Mouse (Mus musculus) ovary, postnatal 10 days (tissue): ENCODE measurements around the gene Serpinh1.

Experiments used
- DNase-seq: peaks from one replicate; pipeline ENCODE4 v3.0.0; 2022; ENCODE audit warnings: low spot score

Gene Serpinh1

DNA sequence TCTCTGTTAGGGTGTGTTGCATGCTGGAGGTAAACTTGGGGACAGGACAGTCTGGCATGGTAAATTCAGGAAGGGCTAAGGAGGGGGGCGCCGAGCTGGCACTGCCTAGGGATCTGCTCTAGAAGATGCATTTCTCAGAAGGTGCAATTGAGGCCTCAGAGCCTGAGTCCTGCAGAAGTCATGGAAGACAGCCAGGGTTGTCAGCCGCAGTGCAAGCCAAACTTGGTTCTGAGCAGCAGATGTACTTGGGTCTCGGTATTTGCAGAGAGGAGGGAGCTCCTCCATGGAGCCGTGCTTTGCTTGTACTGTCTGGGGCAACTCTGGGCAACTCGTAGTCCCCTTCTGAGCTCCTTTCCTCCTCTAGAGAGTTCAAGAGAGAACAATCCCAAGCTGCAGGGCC, 26.9 kb downstream of the Serpinh1 start:
- DNase-seq = no peak

DNA sequence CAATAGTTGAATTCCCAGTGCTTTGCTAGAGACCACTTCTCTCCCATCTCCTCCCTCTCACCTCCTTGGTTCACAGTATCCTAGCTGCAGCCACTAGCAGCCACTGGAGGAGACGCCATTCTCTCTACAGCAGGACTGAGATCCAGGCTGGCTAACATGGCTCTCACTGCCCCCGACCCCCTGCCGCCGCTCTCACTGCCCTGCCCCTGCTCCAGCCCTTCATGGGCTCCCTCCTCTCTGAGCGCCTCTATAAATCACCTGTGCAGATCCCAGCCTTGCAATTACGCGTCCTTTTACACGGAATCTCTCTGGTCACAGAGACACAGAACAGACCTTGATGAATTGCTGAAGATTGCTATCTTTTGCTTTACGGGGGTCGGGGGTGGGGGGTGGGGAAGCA, 28.2 kb downstream of the Serpinh1 start:
- DNase-seq = no peak

DNA sequence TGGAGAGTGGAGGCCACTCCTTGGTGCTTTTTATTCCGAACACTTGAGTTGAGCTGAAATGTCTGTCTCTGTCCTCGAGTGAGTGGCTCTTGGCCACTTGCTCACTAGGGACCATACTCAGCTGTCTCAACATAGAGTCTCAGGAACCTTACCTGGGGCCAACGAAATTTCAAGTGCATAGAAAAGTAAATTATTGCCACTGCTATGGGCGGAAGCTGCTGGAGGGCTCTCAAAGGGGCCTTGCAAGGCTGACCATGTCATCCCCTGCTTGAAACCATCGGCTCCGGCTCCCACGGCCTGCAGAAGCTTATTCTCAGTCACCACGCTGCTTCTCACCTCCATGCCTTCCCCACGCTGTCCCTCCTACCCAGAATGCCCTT, 29.7 kb downstream of the Serpinh1 start:
- no peak for DNase-seq

DNA sequence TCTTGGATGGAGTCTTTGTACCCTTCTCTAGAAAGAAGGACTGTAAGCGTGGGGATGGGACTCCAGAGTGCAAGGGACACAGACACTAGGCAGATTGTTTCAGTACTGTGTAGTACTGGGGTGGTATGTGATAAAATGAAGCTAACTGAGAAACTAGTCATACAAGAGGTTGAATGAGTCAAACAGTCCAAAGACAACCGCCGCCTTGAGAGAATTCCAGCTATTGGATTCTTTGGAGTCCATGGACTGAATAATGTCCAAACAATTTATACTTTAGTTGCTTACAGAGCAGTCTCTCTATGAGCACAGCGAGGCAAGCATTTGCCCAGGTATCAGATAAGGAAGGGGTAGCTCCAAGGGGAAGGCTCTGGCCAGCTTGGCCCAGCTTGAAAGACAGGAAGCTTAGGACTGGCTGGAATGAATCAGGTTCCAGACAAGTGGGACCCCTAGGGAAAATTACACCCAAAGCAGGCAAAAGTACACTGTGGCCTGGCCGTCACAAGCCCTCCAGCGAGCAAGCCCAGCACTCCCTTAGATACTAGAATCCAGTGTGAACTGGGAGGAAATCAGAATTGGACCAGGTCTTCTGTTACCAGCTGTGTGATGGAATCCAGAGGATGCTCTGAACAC, 30.2 kb downstream of the Serpinh1 start:
- DNase-seq = no peak

DNA sequence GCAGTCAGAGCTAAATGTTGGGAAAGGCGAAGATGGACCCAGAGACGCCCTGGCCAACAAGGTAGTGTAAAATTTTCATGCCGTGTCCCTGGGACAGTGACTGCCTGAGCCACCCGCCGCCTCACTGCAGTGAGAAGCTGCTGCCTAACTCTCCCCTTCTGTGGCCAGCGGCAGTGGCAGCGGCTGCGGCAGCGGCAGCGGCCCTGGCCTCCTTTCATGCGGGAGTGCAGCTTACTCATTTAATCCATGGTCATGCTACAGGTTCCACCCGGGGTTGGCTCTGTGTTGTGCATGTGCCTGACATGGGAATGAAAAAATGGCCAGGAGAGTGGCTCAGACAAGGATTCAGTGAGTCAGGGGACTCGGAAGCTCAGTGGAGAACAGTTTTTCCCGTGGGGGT, 32.5 kb downstream of the Serpinh1 start:
- no peak for DNase-seq

DNA sequence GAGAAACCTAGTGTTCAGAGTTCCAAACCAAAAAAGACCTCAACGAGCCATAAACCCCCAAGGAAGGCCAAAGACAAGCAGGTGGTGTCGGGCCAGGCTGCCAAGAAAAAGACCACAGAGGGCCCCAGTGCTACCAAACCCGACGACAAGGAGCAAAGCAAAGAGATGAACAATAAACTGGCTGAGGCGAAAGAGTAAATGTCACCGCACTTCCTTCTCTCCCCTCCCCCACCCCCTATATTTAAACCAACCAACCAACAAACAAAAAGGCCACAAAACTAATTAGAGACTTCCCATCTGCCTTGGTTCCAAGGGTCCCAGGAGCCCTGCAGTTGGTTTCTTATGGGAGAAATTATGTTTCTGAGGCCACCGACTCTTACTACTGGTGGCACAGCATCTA, 35.6 kb downstream of the Serpinh1 start:
- no peak for DNase-seq

DNA sequence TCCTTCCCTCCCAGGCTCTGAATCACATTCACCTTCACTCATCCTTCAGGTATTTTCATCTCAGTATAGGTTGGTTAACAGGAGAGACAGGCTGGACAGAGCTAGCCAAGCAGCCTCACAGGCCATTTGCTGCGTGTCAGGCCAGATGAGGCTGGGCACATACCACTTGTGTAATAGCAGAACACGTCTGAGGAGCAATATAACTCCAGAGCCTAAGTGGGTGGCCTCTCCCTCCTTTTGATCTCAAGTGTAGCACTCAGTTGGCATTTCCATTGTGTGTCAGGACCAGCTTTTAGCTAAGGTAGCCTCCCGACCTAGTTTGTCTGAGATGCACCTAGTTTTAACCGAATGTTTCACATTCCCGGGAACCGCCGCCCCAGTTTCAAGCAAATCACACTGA, 36.8 kb downstream of the Serpinh1 start:
- no peak for DNase-seq

DNA sequence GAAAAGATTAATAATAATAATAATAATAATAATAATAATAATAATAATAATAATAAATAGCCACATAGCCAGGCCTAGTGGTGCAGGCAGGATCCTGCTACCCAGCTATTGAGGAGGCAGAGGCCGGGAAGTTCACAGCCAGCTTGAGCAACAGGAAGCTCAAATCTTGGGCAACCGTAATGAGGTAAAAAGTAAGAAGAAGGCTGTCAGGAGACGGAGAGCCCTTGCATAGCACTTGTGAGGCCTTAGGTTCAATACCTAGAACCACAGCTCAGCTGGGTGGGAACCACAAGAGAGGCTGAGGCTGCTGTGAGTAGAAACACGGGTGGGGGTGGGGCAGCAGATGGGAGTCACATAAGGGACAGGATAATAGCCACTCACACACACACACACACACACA, 38.5 kb downstream of the Serpinh1 start:
- DNase-seq = no peak

DNA sequence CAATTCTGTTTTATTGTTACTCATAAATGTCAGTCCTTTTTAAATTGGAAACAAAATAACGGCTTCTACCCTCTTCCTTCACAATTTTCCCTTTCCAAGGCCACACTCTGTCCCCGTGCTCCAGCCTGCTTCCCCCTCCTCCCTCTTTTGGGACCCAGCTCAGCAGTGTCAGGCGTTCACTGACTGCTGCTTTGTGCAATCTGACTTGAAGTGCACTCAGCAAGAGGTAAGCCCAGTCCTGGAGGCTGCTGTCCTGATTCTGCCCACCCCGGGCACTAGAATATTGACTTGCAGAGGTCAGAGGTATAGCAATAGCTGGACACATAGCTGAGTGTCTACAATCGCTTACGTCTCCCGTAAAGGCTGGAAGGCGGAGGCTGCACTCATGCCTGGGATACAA, 39.8 kb downstream of the Serpinh1 start:
- DNase-seq = no peak

DNA sequence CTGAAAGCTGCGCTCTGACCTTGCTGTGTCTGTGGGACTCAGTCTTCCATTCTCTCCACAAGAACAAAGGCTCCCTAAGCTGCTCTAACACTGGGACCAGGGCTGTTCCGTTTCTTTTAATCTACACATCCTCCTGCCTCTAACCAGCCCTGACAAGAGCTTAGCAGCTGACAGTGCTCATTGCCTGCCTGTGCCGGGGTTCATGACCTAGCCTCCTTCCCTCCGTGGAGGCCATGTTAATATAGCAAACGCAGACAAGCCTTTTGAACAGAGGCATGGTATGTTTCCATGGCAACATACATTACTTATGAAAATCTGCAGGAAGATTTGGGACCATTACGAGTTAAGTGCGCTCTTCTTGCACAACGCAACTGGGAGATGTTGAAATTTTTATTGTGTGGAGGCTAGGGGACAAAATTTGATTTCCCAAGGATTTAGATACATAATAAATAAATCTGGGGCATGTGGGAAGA, 40.3 kb downstream of the Serpinh1 start:
- no peak for DNase-seq

DNA sequence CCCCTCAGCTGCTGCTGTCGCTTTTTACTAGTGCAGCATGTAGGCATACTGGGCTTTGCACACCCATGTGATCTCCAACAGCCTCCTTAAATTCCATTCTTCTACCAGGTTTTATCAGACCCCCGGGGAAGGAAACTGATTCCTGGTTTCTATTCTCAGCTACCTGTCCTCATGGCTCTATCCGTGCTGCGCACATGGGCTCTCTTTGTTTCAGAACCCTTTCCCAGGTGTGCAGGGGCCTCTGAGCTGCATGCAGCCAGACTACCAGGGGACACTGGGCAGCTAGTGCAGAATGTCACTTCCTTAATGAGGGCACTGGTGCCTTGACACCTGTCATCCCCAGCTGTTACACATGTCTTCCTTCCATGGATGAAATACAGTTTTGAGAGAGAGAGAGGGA, 41.0 kb downstream of the Serpinh1 start:
- DNase-seq = no peak

DNA sequence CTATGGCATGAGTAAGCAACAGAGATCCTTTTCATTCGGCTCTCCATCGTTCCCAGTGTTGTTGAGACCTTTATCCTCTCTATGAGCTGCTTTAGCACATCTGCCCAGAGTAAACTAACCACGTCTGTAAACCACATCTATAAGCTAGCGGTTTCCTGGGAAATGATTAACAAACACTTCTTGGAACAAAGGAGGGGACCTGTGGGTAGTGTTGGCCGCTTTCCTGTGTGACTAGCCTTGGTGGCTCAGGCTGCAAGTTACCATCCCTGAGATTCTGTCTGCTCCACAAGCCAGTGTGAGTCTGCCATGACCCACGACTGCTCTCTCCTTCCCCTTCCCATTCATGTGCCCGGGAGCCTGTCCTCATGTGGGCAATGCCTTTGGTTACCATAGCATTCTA, 41.6 kb downstream of the Serpinh1 start:
- no peak for DNase-seq

DNA sequence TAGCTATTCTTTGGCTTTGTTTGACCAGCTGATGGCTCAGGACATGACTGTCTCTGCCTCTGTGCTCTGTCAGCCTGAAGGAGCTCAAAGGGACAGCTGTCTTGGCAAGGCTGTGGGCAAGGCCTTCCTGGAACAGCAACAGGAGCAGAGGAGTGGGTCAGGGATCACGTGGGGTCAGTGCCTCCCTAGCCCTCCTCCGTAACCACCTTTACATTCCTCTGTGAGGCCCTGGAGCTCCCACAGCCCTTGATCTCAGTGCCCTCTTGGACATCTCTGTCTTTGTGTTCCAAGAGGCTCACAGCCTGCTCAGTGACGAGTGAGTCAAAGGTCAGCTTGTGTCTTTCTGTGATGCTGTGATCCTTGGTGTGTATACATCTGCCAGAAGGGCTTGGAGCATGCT, 46.4 kb downstream of the Serpinh1 start:
- no peak for DNase-seq

DNA sequence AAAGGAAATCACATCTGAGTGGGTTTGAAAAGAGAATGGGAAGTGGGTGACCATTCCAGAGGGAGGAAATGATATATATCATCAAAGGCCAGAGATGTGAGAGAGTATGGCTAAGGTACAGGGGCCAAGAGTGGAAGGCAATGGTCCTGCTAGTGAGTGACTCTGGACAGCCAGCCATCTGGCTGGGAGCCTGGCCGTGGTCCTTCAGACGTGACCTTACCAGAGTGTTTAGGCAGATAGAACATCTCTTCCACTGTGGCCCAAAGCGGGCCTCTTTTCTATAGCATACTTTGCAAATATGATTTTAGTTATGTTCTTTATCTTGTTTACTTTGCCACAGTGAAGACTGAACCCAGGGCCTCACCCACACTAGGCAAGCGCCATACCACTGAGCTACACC, 47.4 kb downstream of the Serpinh1 start:
- no peak for DNase-seq

DNA sequence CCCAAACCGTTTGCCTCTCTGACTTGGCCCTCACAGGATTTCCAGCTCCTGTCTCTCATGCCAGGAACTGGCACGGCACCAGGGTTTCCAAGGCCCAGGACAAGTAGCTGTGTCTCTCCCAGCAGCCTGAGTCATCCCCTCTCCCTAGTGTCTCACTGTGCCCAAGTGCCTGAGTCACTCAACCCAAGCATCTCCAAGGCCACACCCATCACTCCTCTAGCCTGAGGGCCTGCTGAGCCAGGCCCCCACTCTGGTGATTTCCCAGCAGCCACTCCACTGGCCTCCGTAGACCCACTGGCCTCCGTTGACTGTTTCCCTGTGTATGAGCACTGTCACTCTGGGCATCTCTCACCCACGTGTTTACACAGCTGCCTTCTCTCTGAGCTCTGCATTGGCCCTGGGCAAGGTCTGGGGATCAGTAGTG, 48.1 kb downstream of the Serpinh1 start:
- no peak for DNase-seq

DNA sequence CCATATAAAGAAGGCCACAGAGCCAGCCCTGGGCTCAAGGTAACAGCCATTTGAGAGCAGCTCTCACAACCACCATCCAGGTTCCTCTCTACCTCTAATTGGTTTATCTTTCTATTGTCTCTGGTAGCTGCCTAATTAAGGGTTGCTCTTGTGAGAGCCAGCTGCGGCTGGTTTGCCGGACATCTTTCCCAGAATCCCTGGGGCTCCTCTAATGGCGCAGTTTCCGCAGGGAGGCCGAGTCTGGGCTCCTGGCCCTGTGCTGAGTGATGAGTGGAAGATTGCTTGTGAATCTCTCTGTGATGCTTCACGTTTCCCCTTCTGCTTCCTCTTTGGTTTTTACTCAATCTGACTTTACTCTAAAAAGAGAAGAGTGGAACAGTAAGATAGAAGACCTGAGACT, 49.0 kb downstream of the Serpinh1 start:
- DNase-seq = no peak

DNA sequence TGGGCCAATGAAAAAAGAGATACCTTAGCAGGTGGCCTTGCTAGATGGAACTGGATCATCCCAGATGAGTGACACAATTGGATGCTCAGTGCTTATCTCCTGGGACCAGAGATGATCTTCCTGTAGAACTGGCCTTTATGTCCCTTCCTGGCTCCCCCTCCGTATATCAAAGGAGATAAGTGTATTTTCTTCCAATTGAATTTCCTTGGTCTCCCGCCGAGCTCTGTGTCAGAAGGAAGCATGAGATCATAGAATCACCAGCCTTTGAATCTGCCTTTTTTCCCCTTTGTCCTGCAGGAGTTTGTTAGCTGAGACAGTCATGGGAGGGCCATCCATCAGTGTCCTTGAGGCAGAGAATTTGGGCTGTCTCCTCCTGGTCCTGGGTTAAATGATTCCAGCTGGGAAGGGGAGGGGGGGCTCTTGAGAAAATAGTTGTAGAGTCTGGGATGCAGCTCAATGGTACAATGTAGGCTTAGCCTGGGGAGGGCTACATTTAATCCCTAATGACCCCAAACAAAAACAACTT, 52.3 kb downstream of the Serpinh1 start:
- DNase-seq = no peak
